Mouse (Mus musculus) cortical plate, adult 2 months (tissue): ENCODE measurements at regions not wholly inside any gene's neighbourhood (a gene's known extent, or its start where the extent isn't known, plus 50 kb on each side); places are given as distances from the start of the nearest gene placed in this dataset.

Experiments used
- CTCF ChIP-seq: fragments of 200-500 bp; IDR thresholded peaks from 2 replicates; pipeline ENCODE4 v1.5.1; 2011; ENCODE audit warnings: mild to moderate bottlenecking, control low read depth, low read length; ENCODE audit not compliant: insufficient read depth; ENCODE audit errors: extremely low read depth
- POLR2A ChIP-seq: fragments of 200-500 bp; IDR thresholded peaks from 2 replicates; pipeline ENCODE4 v1.6.1; 2011; ENCODE audit warnings: mild to moderate bottlenecking, low read length, control low read depth; ENCODE audit not compliant: insufficient read depth; ENCODE audit errors: extremely low read depth

- no peak for TF ChIP-seq POLR2A
- no peak for TF ChIP-seq CTCF
Observed at GRCm38 (mm10) chr14:71326521-71327105, 727.0 kb upstream of the Fam160b2 start.
